Comparison of ENCODE assay signal across 13 mouse cellular contexts in genomic region chr12:5207941-5208905, GRCm38 (mm10).
DNase-seq lines count a peak whose midpoint lies in the region; ATAC-seq lines count a peak whose summit lies in the region.
"Had no signal": no experiment of that assay in that cellular context is flagged by ENCODE, and none has a peak within 500 bp of the region (broad histone marks: within the 10 kb centered on the region; RNA-seq: fewer than 3 reads in every experiment).

No protein-coding gene starts in this region.

- ATAC-seq in forebrain, embryonic 11.5 days (replicated peaks; ENCODE audit: low FRiP score), result no peak
- ATAC-seq in hindbrain, embryonic 14.5 days (ENCODE audit: low FRiP score), result 0 out of 2 replicates have a peak, but pooled peaks have one; percentile 25
- 0 out of 2 replicates have a peak, but pooled peaks have one; percentile 28 for ATAC-seq in midbrain, embryonic 14.5 days (ENCODE audit: low FRiP score, low TSS enrichment)

- H3K4me1 ChIP-seq in forebrain, embryonic 11.5 days (replicated peaks; ENCODE audit: control insufficient read depth, insufficient read depth, low read length), result peaks cover 16% of the 10 kb centered on the region; the same call in 1 of the 2 replicates
- H3K4me1 ChIP-seq in hindbrain, embryonic 14.5 days (replicated peaks; ENCODE audit: control insufficient read depth, insufficient read depth, low read length), result peaks cover 16% of the 10 kb centered on the region
- H3K4me1 ChIP-seq in midbrain, embryonic 14.5 days (ENCODE audit: control insufficient read depth, insufficient read depth, low read length), result peaks cover 21% of the 10 kb centered on the region
- H3K4me1 ChIP-seq: liver, embryonic 13.5 days had no signal

- H3K27ac ChIP-seq in forebrain, embryonic 11.5 days (ENCODE audit: low read depth, low read length), result no peak overlapping the region
- peak overlapping the region; percentile 69 for H3K27ac ChIP-seq in hindbrain, embryonic 14.5 days
- H3K27ac ChIP-seq in midbrain, embryonic 14.5 days (replicated peaks; ENCODE audit: low read depth, low read length), result peak overlapping the region; percentile 80
- H3K27ac ChIP-seq: liver, embryonic 13.5 days had no signal

- no peak overlapping the region for H3K4me3 ChIP-seq in forebrain, embryonic 11.5 days (ENCODE audit: low read depth, low read length)
- no peak overlapping the region for H3K4me3 ChIP-seq in hindbrain, embryonic 14.5 days (replicated peaks; ENCODE audit: low read length)
- no peak overlapping the region for H3K4me3 ChIP-seq in midbrain, embryonic 14.5 days (replicated peaks; ENCODE audit: low read depth, low read length)
- H3K4me3 ChIP-seq: liver, embryonic 13.5 days had no signal

- WGBS in forebrain, embryonic 11.5 days, result 49% methylated on average over 17 of the region's 17 CpGs
- 49% methylated on average over 17 of the region's 17 CpGs for WGBS in hindbrain, embryonic 14.5 days
- 58% methylated on average over 17 of the region's 17 CpGs for WGBS in midbrain, embryonic 14.5 days

- no peaks in the 10 kb centered on the region for H3K36me3 ChIP-seq in forebrain, embryonic 11.5 days (ENCODE audit: control insufficient read depth, insufficient read depth, low read length)
- H3K36me3 ChIP-seq in hindbrain, embryonic 14.5 days (replicated peaks; ENCODE audit: control insufficient read depth, insufficient read depth), result 0 out of 2 replicates have a peak, but pooled peaks cover 3% of the 10 kb centered on the region
- peaks cover 12% of the 10 kb centered on the region; the same call in 1 of the 2 replicates for H3K36me3 ChIP-seq in midbrain, embryonic 14.5 days (ENCODE audit: control insufficient read depth, insufficient read depth, low read length)
- H3K36me3 ChIP-seq: G1E; liver, embryonic 13.5 days had no signal

- peak; percentile 49 for DNase-seq in embryo, embryonic 10.5 days (ENCODE audit: low spot score)
- DNase-seq in forebrain, embryonic 11.5 days (ENCODE audit: low spot score), result no peak
- DNase-seq in hindbrain, embryonic 14.5 days (ENCODE audit: low spot score), result no peak
- DNase-seq in midbrain, embryonic 14.5 days, result peak; percentile 59
- DNase-seq in cerebellum, adult 11-12 months, result no peak
- no peak for DNase-seq in thymus, postnatal 4 days
- DNase-seq in adipocyte (ENCODE audit: low spot score), result no peak
- no peak for DNase-seq in thymus, adult 18-20 months
- DNase-seq: adrenal gland, adult 8-10 months; cerebellum, adult 9-11 months; kidney, adult 11 months; liver, embryonic 13.5 days had no signal

- no peak overlapping the region for H3K4me2 ChIP-seq in forebrain, embryonic 11.5 days (ENCODE audit: low read depth, low read length, severe bottlenecking)
- H3K4me2 ChIP-seq in hindbrain, embryonic 14.5 days (replicated peaks), result no peak overlapping the region
- no peak overlapping the region for H3K4me2 ChIP-seq in midbrain, embryonic 14.5 days (ENCODE audit: low read length)
- H3K4me2 ChIP-seq: liver, embryonic 13.5 days had no signal

- no peaks in the 10 kb centered on the region for H3K27me3 ChIP-seq in forebrain, embryonic 11.5 days (ENCODE audit: control insufficient read depth, insufficient read depth, low read length)
- H3K27me3 ChIP-seq in hindbrain, embryonic 14.5 days (ENCODE audit: control insufficient read depth, insufficient read depth, low read length), result no peaks in the 10 kb centered on the region
- H3K27me3 ChIP-seq in midbrain, embryonic 14.5 days (ENCODE audit: control insufficient read depth, insufficient read depth, low read length), result no peaks in the 10 kb centered on the region
- H3K27me3 ChIP-seq: liver, embryonic 13.5 days had no signal

- H3K9ac ChIP-seq in forebrain, embryonic 11.5 days (ENCODE audit: low read length), result peak overlapping the region; percentile 37; the same call in 1 of the 2 replicates
- H3K9ac ChIP-seq in hindbrain, embryonic 14.5 days, result peak overlapping the region; percentile 13; the same call in 1 of the 2 replicates
- peak overlapping the region; percentile 26; the same call in 1 of the 2 replicates for H3K9ac ChIP-seq in midbrain, embryonic 14.5 days (replicated peaks; ENCODE audit: low read length)
- H3K9ac ChIP-seq: liver, embryonic 13.5 days had no signal

- no peaks in the 10 kb centered on the region for H3K9me3 ChIP-seq in forebrain, embryonic 11.5 days (ENCODE audit: control insufficient read depth, low read length)
- H3K9me3 ChIP-seq in hindbrain, embryonic 14.5 days (ENCODE audit: control insufficient read depth, low read length), result no peaks in the 10 kb centered on the region
- H3K9me3 ChIP-seq in midbrain, embryonic 14.5 days (ENCODE audit: control insufficient read depth, low read length), result no peaks in the 10 kb centered on the region
- H3K9me3 ChIP-seq: liver, embryonic 13.5 days had no signal

Comparison
In these comparisons a context has a peak if more than half of its experiments do, and no peak if none do; other contexts are left out.
1. DNase-seq: peak in embryo, embryonic 10.5 days (single experiment) and midbrain, embryonic 14.5 days (single experiment); none in forebrain, embryonic 11.5 days (single experiment), hindbrain, embryonic 14.5 days (single experiment), cerebellum, adult 11-12 months (single experiment), thymus, postnatal 4 days (single experiment), adipocyte (single experiment) and thymus, adult 18-20 months (0 of 2).
2. Peak in every context shown above with its lines, with median percentiles within 50 percentile points of each other: H3K9ac ChIP-seq.